Mouse (Mus musculus) CD4-positive naive resting alpha-beta T cell, adult 76 days (primary cell): ENCODE measurements around the gene Nop9. TPM values are rescaled to one million over a fixed set of nuclear protein-coding genes. Genes with fewer than 3 reads are reported as not detected.

Experiments
- total RNA-seq: library from RNA; stranded (reverse); gene quantifications from one replicate; pipeline ENCODE4 v1.2.4, GENCODE M21; 2023

Nop9 gene
- total RNA-seq, result 28.8 TPM

DNA sequence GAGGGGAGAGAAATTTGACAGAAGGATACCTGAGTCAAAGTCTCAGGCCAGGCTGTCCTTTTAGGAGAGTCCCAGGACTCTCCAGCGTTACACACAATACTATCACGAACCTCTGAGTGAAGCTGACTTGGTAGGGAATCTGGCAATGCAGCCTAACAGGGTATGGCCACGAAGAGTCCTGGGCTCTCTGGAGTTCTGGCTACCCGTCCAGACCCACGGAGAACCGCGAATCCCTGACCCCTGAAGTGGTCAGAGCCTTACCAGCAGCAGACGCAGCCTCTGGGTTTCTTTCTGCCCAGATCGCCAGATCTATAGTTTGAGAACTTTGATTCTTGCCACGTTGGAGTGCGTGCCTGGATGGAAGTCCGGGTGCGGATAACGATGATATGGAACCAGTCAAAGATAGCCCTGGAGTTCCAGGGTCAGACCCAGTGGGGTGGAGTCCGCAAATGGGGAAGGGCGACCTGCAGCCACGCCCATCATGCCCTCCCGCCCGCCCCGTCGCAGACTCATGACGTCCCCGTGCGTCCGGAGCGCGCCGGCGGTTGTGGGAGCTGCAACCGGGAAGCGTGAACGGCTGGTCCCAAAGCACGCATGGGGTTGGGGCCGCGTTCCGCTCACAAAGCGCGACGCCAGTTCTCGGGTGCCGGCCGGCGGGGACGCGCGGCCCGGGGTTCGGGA, at the start of gene Nop9, which contains the start of gene Dhrs1:
Gene Nop9, plus strand, starts transcription at position 514 of the 681 bp plus-strand sequence.
Gene Dhrs1, minus strand, starts transcription at position 511 of the 681 bp plus-strand sequence.

DNA sequence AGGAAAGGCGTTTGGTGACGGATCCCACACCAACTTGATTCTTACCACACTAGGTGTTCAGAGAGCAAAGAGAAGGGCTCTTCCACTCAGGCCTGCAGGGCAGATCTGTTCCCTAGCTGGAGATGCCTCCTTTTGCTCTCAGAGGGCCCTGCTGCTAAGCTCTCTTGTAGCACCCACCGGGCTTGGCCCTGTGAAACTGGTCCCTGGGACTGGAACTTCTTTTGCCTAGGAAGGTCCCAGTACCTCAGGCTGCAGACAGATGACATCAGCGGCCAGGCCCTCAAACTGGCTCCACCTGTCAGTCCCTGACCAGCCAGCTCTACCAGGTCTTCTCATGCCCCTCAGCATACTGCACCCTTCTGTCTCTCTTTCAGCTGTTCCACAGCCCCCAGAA, 31.8 kb upstream of the Nop9 start, which contains the start of gene Tgm1:
Gene Tgm1, minus strand, starts transcription at position 198 of the 394 bp plus-strand sequence.

DNA sequence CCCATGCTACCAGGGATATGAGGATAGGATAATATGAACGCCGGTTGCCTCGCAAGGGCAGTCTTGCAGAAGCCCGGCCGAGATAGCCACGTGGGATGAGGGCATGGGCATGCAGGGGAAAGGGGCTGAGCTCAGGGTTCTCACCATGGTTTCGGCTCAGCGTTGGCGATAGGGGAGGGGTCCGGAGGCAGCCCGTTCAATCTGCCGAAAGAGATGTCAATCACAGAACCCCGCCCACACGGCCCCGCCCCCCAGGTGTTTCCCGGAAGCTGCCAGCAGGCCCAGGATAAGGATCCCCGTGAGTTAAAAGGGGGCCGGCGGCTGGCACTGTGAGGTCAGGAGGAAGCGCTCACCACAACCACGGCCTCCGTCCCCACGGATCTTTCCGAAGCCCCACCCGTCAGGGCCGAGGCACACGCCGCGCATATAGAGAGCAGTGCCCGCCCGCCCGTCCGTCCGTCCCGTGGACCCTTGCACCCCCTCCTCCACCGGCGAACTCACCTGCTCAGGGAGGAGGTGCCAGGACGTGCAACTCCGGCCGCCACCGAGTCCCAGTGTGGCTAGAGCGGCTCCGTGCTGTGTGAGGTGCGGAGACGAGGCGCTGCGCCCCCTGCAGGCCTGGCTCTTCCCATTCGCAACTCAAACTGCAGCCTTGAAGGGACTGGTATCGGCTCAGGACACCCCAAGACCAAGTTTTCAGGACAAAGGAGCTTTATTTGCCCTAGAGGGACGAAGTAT, 23.6 kb upstream of the Nop9 start, which contains the start of gene Rabggta:
Gene Rabggta, minus strand, starts transcription at position 564 of the 738 bp plus-strand sequence.

DNA sequence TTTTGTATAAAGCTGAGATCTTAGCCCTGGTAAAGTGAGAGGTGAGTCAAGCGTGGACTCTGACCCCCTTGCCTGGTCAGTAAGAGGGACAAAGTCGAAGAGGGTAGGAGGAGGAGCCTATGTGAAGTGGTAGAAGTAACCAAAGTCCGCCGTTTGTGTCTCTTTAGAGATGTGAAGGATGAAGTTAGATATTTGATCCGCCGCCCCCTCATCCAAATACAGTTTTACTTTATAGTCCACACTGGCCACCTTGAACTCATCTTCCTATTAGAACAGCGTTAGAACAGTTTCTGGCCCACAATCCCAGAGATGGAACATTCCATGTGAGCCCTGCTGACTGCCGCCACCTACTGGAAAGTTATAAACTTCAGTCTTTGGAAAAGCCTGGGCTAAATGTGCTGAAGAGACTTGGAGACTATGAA, 12.9 kb downstream of the Nop9 start, which contains the start of gene Cideb:
Gene Cideb, minus strand, starts transcription at position 96 of the 422 bp plus-strand sequence.

DNA sequence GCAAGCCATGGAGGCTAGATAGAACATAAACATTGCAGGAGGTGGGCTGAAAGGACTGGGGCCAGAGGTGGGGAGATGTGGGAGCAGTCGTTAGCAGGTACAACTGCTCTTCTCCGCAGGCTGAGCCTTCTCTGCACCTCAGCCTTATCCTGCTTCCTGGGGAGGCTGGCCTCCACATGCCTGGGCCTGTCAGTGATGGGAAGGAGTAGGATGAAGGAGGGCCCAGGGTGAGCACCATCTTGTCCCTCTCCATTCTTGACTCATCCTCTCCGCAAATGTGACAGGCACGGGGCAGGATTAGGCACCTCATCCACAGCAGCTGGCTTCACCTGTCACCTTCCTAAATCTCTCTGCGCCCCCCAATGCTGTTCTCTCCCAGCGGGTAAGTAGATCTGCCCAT, 15.7 kb downstream of the Nop9 start, which contains the start of gene Ltb4r2:
Gene Ltb4r2, plus strand, starts transcription at position 266 of the 400 bp plus-strand sequence.

DNA sequence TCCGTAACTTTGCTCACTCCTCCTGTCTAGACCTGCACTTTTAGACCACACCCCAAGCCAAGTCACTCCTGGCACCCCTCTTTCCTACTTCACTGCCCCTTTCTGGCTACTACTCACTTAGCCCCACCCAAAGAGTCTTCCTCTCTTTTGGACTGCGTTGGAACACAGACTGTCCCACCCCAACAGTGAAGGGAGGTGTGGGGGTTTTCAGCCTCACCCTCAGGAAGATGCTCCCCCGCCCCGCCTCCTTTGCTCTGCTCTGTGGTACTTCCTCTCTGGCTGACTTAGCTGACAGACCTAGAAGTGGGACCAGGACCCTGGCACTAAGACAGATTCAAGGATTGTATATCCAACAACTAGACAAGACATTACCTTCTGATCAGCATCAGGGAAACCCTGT, 20.2 kb downstream of the Nop9 start, which contains the start of gene Ltb4r1:
Gene Ltb4r1, plus strand, starts transcription at position 267 of the 400 bp plus-strand sequence.

DNA sequence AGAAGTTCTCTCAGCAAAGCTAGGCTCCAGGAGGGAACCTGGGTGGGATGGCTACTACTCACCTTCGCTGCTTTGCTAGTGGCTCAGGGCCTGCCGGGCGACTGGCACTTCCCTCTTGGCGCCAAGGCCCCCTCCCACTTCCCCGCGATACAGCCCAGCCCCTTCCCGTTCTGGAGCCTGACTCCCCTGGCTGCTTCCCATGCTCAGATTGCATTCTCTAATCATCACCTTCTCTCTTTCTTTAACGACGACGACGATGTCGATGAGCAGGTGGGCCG, 38.4 kb downstream of the Nop9 start, which contains the start of gene Adcy4:
Gene Adcy4, minus strand, starts transcription at position 138 of the 278 bp plus-strand sequence.

DNA sequence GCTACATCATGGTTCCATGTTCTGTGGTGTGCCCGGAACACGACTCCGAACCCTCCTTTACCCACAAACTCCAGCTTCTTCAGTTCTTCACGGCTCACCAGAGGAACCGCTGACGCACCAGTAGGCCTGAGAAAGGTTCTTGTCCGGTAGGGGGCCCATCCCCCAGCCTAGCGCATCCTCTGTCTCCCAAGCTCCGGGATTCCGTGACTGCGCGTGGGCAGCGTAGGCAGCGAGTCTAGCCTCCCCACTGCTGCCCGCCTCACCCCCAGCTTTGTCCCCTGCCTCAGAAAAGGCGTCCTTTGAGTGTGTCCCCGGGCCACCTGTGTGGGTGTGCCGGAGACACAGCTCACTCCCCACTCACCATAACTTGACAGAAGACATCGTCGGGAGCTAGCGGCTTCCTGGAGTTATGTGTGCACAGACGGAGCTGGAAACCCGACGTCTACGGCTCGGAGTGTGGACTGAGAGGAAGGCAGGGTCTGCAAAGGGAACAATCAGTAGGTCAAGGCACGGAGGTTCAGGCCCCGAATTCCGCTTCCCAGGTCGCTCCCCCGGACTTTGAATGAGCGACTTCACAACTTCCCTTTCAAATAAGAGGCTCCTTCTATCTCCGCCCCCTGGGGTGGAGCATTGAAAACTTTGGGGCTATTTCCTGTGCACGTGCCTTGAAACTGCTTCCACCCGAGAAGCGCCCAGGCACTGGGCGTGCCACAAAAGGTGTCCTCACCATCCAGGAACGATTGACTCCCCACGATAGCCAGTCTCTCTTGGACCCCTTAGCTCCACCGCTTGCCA, 43.0 kb downstream of the Nop9 start, which contains the start of gene Ripk3:
Gene Ripk3, minus strand, starts transcription at position 610 of the 795 bp plus-strand sequence.

Other genes with a start within 250 kb of the Nop9 start
- not detected for gene Cpne6, start 235.2 kb upstream of the Nop9 start, total RNA-seq
- not detected for gene Nrl, start 220.7 kb upstream of the Nop9 start, total RNA-seq
- 16.6 TPM for gene Pck2, start 205.4 kb upstream of the Nop9 start, total RNA-seq
- 83.2 TPM for gene Dcaf11, start 185.7 kb upstream of the Nop9 start, total RNA-seq
- 5.8 TPM for gene A730061H03Rik, start 185.3 kb upstream of the Nop9 start, total RNA-seq
- gene Fitm1, start 170.1 kb upstream of the Nop9 start, total RNA-seq, result not detected
- 254 TPM for gene Psme1, start 167.6 kb upstream of the Nop9 start, total RNA-seq
- 10.6 TPM for gene Emc9, start 160.4 kb upstream of the Nop9 start, total RNA-seq
- 367 TPM for gene Psme2, start 154.6 kb upstream of the Nop9 start, total RNA-seq
- 55.8 TPM for gene Rnf31, start 154.0 kb upstream of the Nop9 start, total RNA-seq
- 97.6 TPM for gene Irf9, start 142.1 kb upstream of the Nop9 start, total RNA-seq
- 1.8 TPM for gene Rec8, start 127.7 kb upstream of the Nop9 start, total RNA-seq
- gene Ipo4, start 109.7 kb upstream of the Nop9 start, total RNA-seq, result 63.6 TPM
- 2.5 TPM for gene Gm49378, start 107.8 kb upstream of the Nop9 start, total RNA-seq
- gene Tm9sf1, start 101.9 kb upstream of the Nop9 start, total RNA-seq, result 41.9 TPM
- gene Tssk4, start 95.5 kb upstream of the Nop9 start, total RNA-seq, result 2.6 TPM
- gene Mdp1, start 85.2 kb upstream of the Nop9 start, total RNA-seq, result 34.6 TPM
- gene Gmpr2, start 73.8 kb upstream of the Nop9 start, total RNA-seq, result 17.4 TPM
- gene Nedd8, start 73.6 kb upstream of the Nop9 start, total RNA-seq, result 119 TPM
- 117 TPM for gene Tinf2, start 63.9 kb upstream of the Nop9 start, total RNA-seq
- gene Tgm1, start 31.8 kb upstream of the Nop9 start, total RNA-seq, result 2.0 TPM
- gene Rabggta, start 23.4 kb upstream of the Nop9 start, total RNA-seq, result 84.1 TPM
- gene Dhrs1, start within 50 bp of the Nop9 start, total RNA-seq, result 16.3 TPM
- gene Cideb, start 12.8 kb downstream of the Nop9 start, total RNA-seq, result not detected
- gene Ltb4r2, start 15.7 kb downstream of the Nop9 start, total RNA-seq, result not detected
- gene Ltb4r1, start 20.3 kb downstream of the Nop9 start, total RNA-seq, result not detected
- gene Adcy4, start 38.4 kb downstream of the Nop9 start, total RNA-seq, result not detected
- gene Ripk3, start 43.2 kb downstream of the Nop9 start, total RNA-seq, result 56.5 TPM
- not detected for gene Nfatc4, start 77.5 kb downstream of the Nop9 start, total RNA-seq
- 0.50 TPM for gene Nynrin, start 108.3 kb downstream of the Nop9 start, total RNA-seq
- not detected for gene Cbln3, start 138.7 kb downstream of the Nop9 start, total RNA-seq
- 65.3 TPM for gene Khnyn, start 139.3 kb downstream of the Nop9 start, total RNA-seq
- 28.6 TPM for gene Sdr39u1, start 154.6 kb downstream of the Nop9 start, total RNA-seq
- not detected for gene Cma1, start 199.0 kb downstream of the Nop9 start, total RNA-seq
- not detected for gene Cma2, start 205.3 kb downstream of the Nop9 start, total RNA-seq